Mouse (Mus musculus) kidney, embryonic 16.5 days (tissue): ENCODE measurements around the gene Dnah10. TPM values are rescaled to one million over a fixed set of nuclear protein-coding genes. Genes with fewer than 3 reads are reported as not detected.

Source experiments
- ATAC-seq: fragments of 200-750 bp; cut with Nextera tagmentation; 2 replicates; pipeline ENCODE4 v1.8.0; 2017; ENCODE audit warnings: moderate TSS enrichment; ENCODE audit not compliant: low FRiP score, low TSS enrichment
- H3K27ac ChIP-seq: fragments of 300-500 bp; sonication (generic); 2 replicates; pipeline ENCODE4 v1.5.1; 2014; ENCODE audit warnings: low read length
- H3K27me3 ChIP-seq: fragments of 300-500 bp; sonication (generic); 2 replicates; pipeline ENCODE4 v1.6.1; 2014; ENCODE audit warnings: low read length, control low read depth, mixed read lengths; ENCODE audit not compliant: insufficient read depth
- H3K36me3 ChIP-seq: fragments of 300-500 bp; sonication (generic); 2 replicates; pipeline ENCODE4 v1.6.1; 2014; ENCODE audit warnings: low read length, control low read depth, mixed read lengths; ENCODE audit not compliant: insufficient read depth
- H3K4me1 ChIP-seq: fragments of 300-500 bp; sonication (generic); 2 replicates; pipeline ENCODE4 v1.6.1; 2014; ENCODE audit warnings: low read length, control low read depth, mixed read lengths; ENCODE audit not compliant: insufficient read depth
- H3K4me2 ChIP-seq: fragments of 300-500 bp; sonication (generic); replicated peaks from 2 replicates; pipeline ENCODE4 v1.6.1; 2014; ENCODE audit warnings: low read depth, low read length
- H3K4me3 ChIP-seq: fragments of 300-500 bp; sonication (generic); 2 replicates; pipeline ENCODE4 v1.5.1; 2014; ENCODE audit warnings: mild to moderate bottlenecking, low read length
- H3K9ac ChIP-seq: fragments of 300-500 bp; sonication (generic); replicated peaks from 2 replicates; pipeline ENCODE4 v1.6.1; 2014; ENCODE audit warnings: low read length
- H3K9me3 ChIP-seq: fragments of 300-500 bp; sonication (generic); 2 replicates; pipeline ENCODE4 v1.6.1; 2016; ENCODE audit warnings: low read length, control low read depth
- WGBS: fragments of 180-500 bp; shearing (Covaris S2); extraction: QIAGEN DNeasy Blood & Tissue Kit; methylation state at CpG from one replicate; pipeline ENCODE4 v1.1.7; 2014; 5-methylcytosine and 5-hydroxymethylcytosine counted together
- polyA plus RNA-seq: library from polyadenylated mRNA; unstranded; fragments of >200 nt; fragmentation: Nextera tagmentation; extraction: Ambion mirVana; gene quantifications from 2 replicates; pipeline ENCODE4 v1.2.1, GENCODE M21; 2015

The Dnah10 gene
- polyA plus RNA-seq: 0.12 and 0.15 TPM in 2 replicates

DNA sequence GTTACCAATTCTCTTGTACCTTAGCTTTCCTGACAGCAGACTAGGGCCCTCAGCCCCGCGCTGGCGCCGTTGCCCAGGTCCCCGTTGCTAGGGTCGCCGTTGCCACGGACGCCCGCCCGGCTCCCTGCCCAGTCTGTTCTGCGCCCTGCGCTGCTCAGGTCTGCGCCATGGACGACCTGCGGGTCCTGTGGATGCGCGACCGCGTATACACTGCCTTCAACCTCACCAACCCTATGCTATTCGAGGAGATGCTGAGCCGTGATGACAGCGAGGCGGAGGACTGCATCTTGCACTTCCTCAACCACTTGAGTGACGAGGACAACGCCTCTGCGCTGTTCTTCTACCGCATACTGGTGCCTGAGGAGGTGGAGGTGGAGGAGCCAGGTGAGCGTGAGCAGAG lies at the start of gene Dnah10:
Gene Dnah10 (plus strand): TSS at position 89 of the 400 bp plus-strand sequence.
- WGBS: 11% methylated on average over 29 of the region's 29 CpGs
- Histone ChIP-seq H3K36me3 (peaks cover 24% of the 10 kb centered on the region), H3K9me3 (no peaks in the 10 kb centered on the region), H3K4me3 (no peak within 1 kb of the TSS), H3K27ac (no peak within 1 kb of the TSS), H3K4me2 (0 out of 2 replicates have a peak within 1 kb of the TSS, but pooled peaks have one; percentile 12), H3K9ac (no peak within 1 kb of the TSS), H3K27me3 (no peaks in the 10 kb centered on the region), H3K4me1 (peaks cover 6% of the 10 kb centered on the region)
- ATAC-seq: peak; percentile 68; the same call in 1 of the 2 replicates

- Histone ChIP-seq H3K9me3 (no peaks in the 10 kb centered on the region), H3K4me1 (no peaks in the 10 kb centered on the region), H3K36me3 (peaks cover 57% of the 10 kb centered on the region), H3K9ac (no peak overlapping the region), H3K4me3 (no peak overlapping the region), H3K4me2 (no peak overlapping the region), H3K27ac (no peak overlapping the region), H3K27me3 (no peaks in the 10 kb centered on the region)
- no peak for ATAC-seq
- 86% methylated on average over 5 of the region's 5 CpGs for WGBS
Observed at GRCm38 (mm10) chr5:124713741-124714140, 11.1 kb upstream of the Dnah10 start.

- H3K27me3 ChIP-seq: no peaks in the 10 kb centered on the region
- H3K4me1 ChIP-seq: no peaks in the 10 kb centered on the region
- no peak overlapping the region for H3K4me2 ChIP-seq
- no peak overlapping the region for H3K9ac ChIP-seq
- H3K4me3 ChIP-seq: no peak overlapping the region
- H3K9me3 ChIP-seq: no peaks in the 10 kb centered on the region
- ATAC-seq: no peak
- WGBS: 77% methylated on average over 8 of the region's 8 CpGs
- peaks cover 71% of the 10 kb centered on the region for H3K36me3 ChIP-seq
- H3K27ac ChIP-seq: peak overlapping the region; percentile 58; the same call in 1 of the 2 replicates
Observed at GRCm38 (mm10) chr5:124715135-124715534, 9.8 kb upstream of the Dnah10 start.

DNA sequence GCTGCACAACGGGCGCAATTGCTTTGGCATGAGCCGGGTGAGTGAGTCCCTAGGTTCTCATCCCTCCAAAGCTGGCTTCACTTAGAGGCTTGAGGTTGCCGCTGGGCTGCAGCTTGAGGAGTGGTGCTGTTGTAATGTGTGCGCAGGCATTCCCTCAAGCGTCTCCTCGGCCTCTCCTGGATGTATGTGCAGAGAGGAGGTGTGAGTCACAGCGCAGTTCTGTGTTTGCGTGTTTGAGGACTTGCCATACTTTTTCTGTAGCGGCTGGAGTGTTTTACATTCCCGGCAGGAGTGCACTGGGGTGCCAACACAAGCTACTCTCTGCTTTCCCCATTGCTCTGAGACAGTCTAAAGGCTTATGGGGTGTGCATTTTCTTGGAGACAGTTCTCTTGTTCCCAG lies 6.9 kb upstream of the Dnah10 start:
- no peak for ATAC-seq
- Histone ChIP-seq H3K27ac (no peak overlapping the region), H3K4me1 (no peaks in the 10 kb centered on the region), H3K9me3 (no peaks in the 10 kb centered on the region), H3K27me3 (no peaks in the 10 kb centered on the region), H3K4me3 (no peak overlapping the region), H3K4me2 (no peak overlapping the region), H3K9ac (no peak overlapping the region), H3K36me3 (peaks cover 68% of the 10 kb centered on the region)
- 98% methylated on average over 11 of the region's 11 CpGs for WGBS

DNA sequence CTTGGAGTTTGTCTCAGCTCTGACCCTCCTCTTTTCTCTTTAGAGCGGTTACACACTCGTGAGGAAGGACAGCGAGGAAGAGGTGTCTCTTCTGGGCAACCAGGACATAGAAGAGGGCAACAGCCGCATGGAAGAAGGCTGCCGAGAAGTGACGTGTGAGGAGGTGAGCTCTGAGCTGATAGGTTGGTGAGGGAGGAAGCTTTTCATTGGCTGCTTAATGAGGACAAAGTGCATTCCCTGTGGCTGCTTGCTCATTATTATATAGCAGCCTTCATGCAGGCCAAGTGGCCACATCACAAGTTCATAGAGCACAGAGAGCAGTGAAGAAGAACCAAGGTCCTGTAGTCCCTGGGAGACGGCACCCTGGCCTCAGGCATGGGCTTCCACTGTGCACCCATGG lies 6.5 kb upstream of the Dnah10 start:
- 94% methylated on average over 7 of the region's 7 CpGs for WGBS

GRCm38 (mm10) chr5:124723125-124723524 lies 1.8 kb upstream of the Dnah10 start:
- Histone ChIP-seq H3K27ac (no peak overlapping the region), H3K4me1 (no peaks in the 10 kb centered on the region; the same call in 1 of the 2 replicates), H3K9me3 (no peaks in the 10 kb centered on the region), H3K4me3 (no peak overlapping the region), H3K27me3 (no peaks in the 10 kb centered on the region), H3K36me3 (peaks cover 41% of the 10 kb centered on the region), H3K9ac (no peak overlapping the region), H3K4me2 (no peak overlapping the region)
- WGBS: 86% methylated on average over 6 of the region's 6 CpGs
- no peak for ATAC-seq

More for the DNA sequence above, 6.5 kb upstream of the Dnah10 start:
- Histone ChIP-seq H3K9me3 (no peaks in the 10 kb centered on the region), H3K9ac (no peak overlapping the region), H3K36me3 (peaks cover 68% of the 10 kb centered on the region), H3K27ac (no peak overlapping the region), H3K27me3 (no peaks in the 10 kb centered on the region), H3K4me2 (no peak overlapping the region), H3K4me3 (no peak overlapping the region), H3K4me1 (no peaks in the 10 kb centered on the region)
- ATAC-seq: no peak

- H3K9ac ChIP-seq: 0 out of 2 replicates have a peak overlapping the region, but pooled peaks have one; percentile 41
- ATAC-seq: 0 out of 2 replicates have a peak, but pooled peaks have one; percentile 49
- WGBS: 7% methylated on average over 19 of the region's 21 CpGs
Observed at GRCm38 (mm10) chr5:124729662-124730206, 4.8 kb downstream of the Dnah10 start.

DNA sequence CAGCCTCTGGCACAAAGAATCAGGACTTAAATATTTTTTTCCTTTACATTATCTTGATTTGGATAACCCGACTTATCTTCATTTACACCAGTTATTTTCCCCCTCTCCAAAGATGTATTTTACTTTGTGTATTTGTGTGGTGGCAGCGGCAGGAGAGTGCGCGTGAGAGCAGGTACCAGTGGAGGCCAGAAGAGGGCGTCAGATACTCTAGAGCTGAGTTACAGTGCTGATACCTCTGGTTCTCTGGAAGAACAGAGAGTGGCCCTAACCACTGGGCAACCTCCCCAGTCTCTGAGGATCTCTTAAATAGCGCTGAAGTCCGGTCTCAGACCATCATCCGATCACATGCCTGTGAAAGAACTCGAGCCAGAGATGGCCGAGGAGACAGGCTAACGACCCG lies 9.1 kb downstream of the Dnah10 start:
- no peak for ATAC-seq
- no peak overlapping the region for H3K27ac ChIP-seq
- WGBS: 86% methylated on average over 12 of the region's 12 CpGs
- H3K4me1 ChIP-seq: peaks cover 6% of the 10 kb centered on the region; the same call in 1 of the 2 replicates
- H3K27me3 ChIP-seq: no peaks in the 10 kb centered on the region
- no peaks in the 10 kb centered on the region for H3K9me3 ChIP-seq
- no peak overlapping the region for H3K4me2 ChIP-seq
- H3K36me3 ChIP-seq: no peaks in the 10 kb centered on the region
- no peak overlapping the region for H3K9ac ChIP-seq
- H3K4me3 ChIP-seq: no peak overlapping the region

More at GRCm38 (mm10) chr5:124729662-124730206, 4.8 kb downstream of the Dnah10 start:
- peak overlapping the region; percentile 64 for H3K4me2 ChIP-seq
- no peaks in the 10 kb centered on the region for H3K9me3 ChIP-seq
- H3K4me1 ChIP-seq: peaks cover 6% of the 10 kb centered on the region
- H3K4me3 ChIP-seq: peak overlapping the region; percentile 45
- H3K36me3 ChIP-seq: no peaks in the 10 kb centered on the region
- no peak overlapping the region for H3K27ac ChIP-seq
- no peaks in the 10 kb centered on the region for H3K27me3 ChIP-seq

- Histone ChIP-seq H3K27ac (no peak overlapping the region), H3K9ac (no peak overlapping the region), H3K4me1 (no peaks in the 10 kb centered on the region), H3K4me2 (no peak overlapping the region), H3K36me3 (peaks cover 6% of the 10 kb centered on the region; the same call in 1 of the 2 replicates), H3K27me3 (no peaks in the 10 kb centered on the region), H3K9me3 (peaks cover 6% of the 10 kb centered on the region), H3K4me3 (no peak overlapping the region)
- ATAC-seq: no peak
- WGBS: 95% methylated on average over 21 of the region's 21 CpGs
Observed at GRCm38 (mm10) chr5:124741898-124742599, 17.2 kb downstream of the Dnah10 start.

- WGBS: 80% methylated on average over 3 of the region's 3 CpGs
- no peak overlapping the region for H3K4me2 ChIP-seq
Observed at GRCm38 (mm10) chr5:124743841-124744240, 19.0 kb downstream of the Dnah10 start.

More at GRCm38 (mm10) chr5:124743841-124744240, 19.0 kb downstream of the Dnah10 start:
- Histone ChIP-seq H3K4me1 (no peaks in the 10 kb centered on the region), H3K36me3 (peaks cover 6% of the 10 kb centered on the region; the same call in 1 of the 2 replicates), H3K27ac (no peak overlapping the region), H3K9me3 (peaks cover 6% of the 10 kb centered on the region), H3K4me3 (no peak overlapping the region), H3K27me3 (no peaks in the 10 kb centered on the region), H3K9ac (no peak overlapping the region)
- no peak for ATAC-seq
